Mouse (Mus musculus) adrenal gland, postnatal 25 days (tissue): ENCODE data around the gene Gzmm. TPM values are rescaled to one million over a fixed set of nuclear protein-coding genes. Genes with fewer than 3 reads are reported as not detected.
A peak's percentile ranks its signal among the peaks of the same experiment; 100 is the strongest.

Experiments
- DNase-seq: peaks from one replicate; pipeline ENCODE4 v3.0.0; 2021; ENCODE audit warnings: mixed read lengths
- long read RNA-seq: library from polyadenylated mRNA; stranded (forward); transcript quantifications from one replicate; pipeline ENCODE4 v2.0.0, GENCODE M21; 2021
- total RNA-seq: library from RNA; stranded (reverse); gene quantifications from 2 replicates; pipeline ENCODE4 v1.2.3, GENCODE M21; 2021

Gzmm gene
- total RNA-seq, result 1.2 and 1.6 TPM in 2 replicates
- long read RNA-seq, result 0 reads

GRCm38 (mm10) chr10:79688720-79689119, at the start of gene Gzmm:
TSS of gene Gzmm (plus strand) at chr10:79689020.
- no peak for DNase-seq

- DNase-seq, result no peak
Observed at GRCm38 (mm10) chr10:79645711-79646110, 43.1 kb upstream of the Gzmm start, which contains the start of gene Odf3l2. TSS of gene Odf3l2 (minus strand) at chr10:79645738.

- peak; percentile 71 for DNase-seq
Observed at GRCm38 (mm10) chr10:79649070-79649751, 39.6 kb upstream of the Gzmm start.

- no peak for DNase-seq
Observed at GRCm38 (mm10) chr10:79652789-79653188, 36.0 kb upstream of the Gzmm start.

- DNase-seq, result no peak
Observed at GRCm38 (mm10) chr10:79654946-79655395, 33.8 kb upstream of the Gzmm start.

GRCm38 (mm10) chr10:79658829-79659228, 30.0 kb upstream of the Gzmm start:
- DNase-seq, result no peak

- DNase-seq, result no peak
Observed at GRCm38 (mm10) chr10:79660298-79660697, 28.5 kb upstream of the Gzmm start.

GRCm38 (mm10) chr10:79661861-79662260, 27.0 kb upstream of the Gzmm start:
- DNase-seq, result no peak

- peak; percentile 71 for DNase-seq
Observed at GRCm38 (mm10) chr10:79664131-79664665, 24.6 kb upstream of the Gzmm start, which contains the start of gene Madcam1. TSS of gene Madcam1 (plus strand) at chr10:79664559.

- no peak for DNase-seq
Observed at GRCm38 (mm10) chr10:79665051-79665450, 23.8 kb upstream of the Gzmm start.

- DNase-seq, result no peak
Observed at GRCm38 (mm10) chr10:79666493-79666892, 22.3 kb upstream of the Gzmm start.

- DNase-seq, result no peak
Observed at GRCm38 (mm10) chr10:79668076-79668475, 20.7 kb upstream of the Gzmm start.

- peak; percentile 85 for DNase-seq
Observed at GRCm38 (mm10) chr10:79668771-79669575, 19.8 kb upstream of the Gzmm start, which contains the start of gene Tpgs1. TSS of gene Tpgs1 (plus strand) at chr10:79669369.

- peak; percentile 79 for DNase-seq
Observed at GRCm38 (mm10) chr10:79669576-79670057, 19.2 kb upstream of the Gzmm start.

- DNase-seq, result no peak
Observed at GRCm38 (mm10) chr10:79670071-79670888, 18.5 kb upstream of the Gzmm start.

GRCm38 (mm10) chr10:79671396-79672087, 17.3 kb upstream of the Gzmm start:
- DNase-seq, result no peak

- DNase-seq, result no peak
Observed at GRCm38 (mm10) chr10:79672088-79672455, 16.7 kb upstream of the Gzmm start.

- DNase-seq, result no peak
Observed at GRCm38 (mm10) chr10:79673054-79673453, 15.8 kb upstream of the Gzmm start.

GRCm38 (mm10) chr10:79675346-79676035, 13.3 kb upstream of the Gzmm start:
- no peak for DNase-seq
